7 mouse cellular contexts compared by ENCODE assay signal in genomic region chr2:26487322-26488021, GRCm38 (mm10). TPM values are rescaled to one million over a fixed set of nuclear protein-coding genes. Genes with fewer than 3 reads are reported as not detected.
DNase-seq lines count a peak whose midpoint lies in the region; ATAC-seq and TF ChIP-seq lines count a peak whose summit lies in the region.

No protein-coding gene starts in this region.

- DNase-seq in brain, adult 2 months (ENCODE audit: low read depth, low spot score) = peak; percentile 78
- DNase-seq in cerebellum, adult 2 months = peak; percentile 37 to 58
- DNase-seq in frontal cortex, adult 2 months (ENCODE audit: extremely low spot score in 1 of 2, low spot score in 1 of 2) = peak; percentile 56 to 66
- peak; percentile 92 for DNase-seq in midbrain, postnatal 0 days (ENCODE audit: low spot score)
- no peak for DNase-seq in adrenal gland, adult (ENCODE audit: inconsistent age in 2 of 2, low spot score in 1 of 2)

- no peak for TF ChIP-seq POLR2A in cerebellum, adult 2 months (IDR thresholded peaks at IDR 0.05; ENCODE audit: borderline replicate concordance, insufficient read depth, low read length)

- H3K27ac ChIP-seq in cerebellum, adult 2 months (ENCODE audit: insufficient read depth, low read length) = peak overlapping the region; percentile 59; the same call in 1 of the 2 replicates
- peak overlapping the region; percentile 74 for H3K27ac ChIP-seq in intestine, embryonic 16.5 days (ENCODE audit: low read length)
- peak overlapping the region; percentile 83 for H3K27ac ChIP-seq in midbrain, postnatal 0 days (ENCODE audit: low read depth, low read length)

- H3K27me3 ChIP-seq in cerebellum, adult 2 months (ENCODE audit: control insufficient read depth, insufficient read depth, low read length) = no peaks in the 10 kb centered on the region
- H3K27me3 ChIP-seq in intestine, embryonic 16.5 days (replicated peaks; ENCODE audit: control insufficient read depth, insufficient read depth, low read length) = no peaks in the 10 kb centered on the region
- H3K27me3 ChIP-seq in midbrain, postnatal 0 days (ENCODE audit: insufficient read depth, low read length) = no peaks in the 10 kb centered on the region

- WGBS in cerebellum, adult 2 months = 11% methylated on average over 18 of the region's 18 CpGs
- WGBS in intestine, embryonic 16.5 days = 31% methylated on average over 18 of the region's 18 CpGs
- whole genome bisulfite sequencing in midbrain, postnatal 0 days = 16% methylated on average over 18 of the region's 18 CpGs

- H3K4me3 ChIP-seq in cerebellum, adult 2 months (replicated peaks; ENCODE audit: insufficient read depth, low read depth, low read length) = no peak overlapping the region
- 0 out of 2 replicates have a peak overlapping the region, but pooled peaks have one; percentile 3 for H3K4me3 ChIP-seq in intestine, embryonic 16.5 days (ENCODE audit: low read length)
- no peak overlapping the region for H3K4me3 ChIP-seq in midbrain, postnatal 0 days (ENCODE audit: low read depth, low read length)

- no peak for TF ChIP-seq CTCF in cerebellum, adult 2 months (IDR thresholded peaks at IDR 0.05; ENCODE audit: borderline replicate concordance, insufficient read depth, low read depth, low read length)
- TF ChIP-seq CTCF in midbrain, postnatal 0 days (IDR thresholded peaks at IDR 0.05) = no peak

- peaks cover 3% of the 10 kb centered on the region; the same call in 1 of the 2 replicates for H3K4me1 ChIP-seq in cerebellum, adult 2 months (ENCODE audit: control insufficient read depth, insufficient read depth, low read length)
- peaks cover 86% of the 10 kb centered on the region for H3K4me1 ChIP-seq in intestine, embryonic 16.5 days (ENCODE audit: control insufficient read depth, insufficient read depth, low read length)
- peaks cover 37% of the 10 kb centered on the region for H3K4me1 ChIP-seq in midbrain, postnatal 0 days (ENCODE audit: insufficient read depth, low read length)

- peak overlapping the region; percentile 2 for H3K9ac ChIP-seq in intestine, embryonic 16.5 days (ENCODE audit: low read depth, low read length)
- 0 out of 2 replicates have a peak overlapping the region, but pooled peaks have one; percentile 33 for H3K9ac ChIP-seq in midbrain, postnatal 0 days (replicated peaks; ENCODE audit: low read length, poor library complexity, severe bottlenecking)

- no peaks in the 10 kb centered on the region for H3K9me3 ChIP-seq in intestine, embryonic 16.5 days (ENCODE audit: control insufficient read depth, low read length)
- no peaks in the 10 kb centered on the region for H3K9me3 ChIP-seq in midbrain, postnatal 0 days (ENCODE audit: low read length)

- ATAC-seq in intestine, embryonic 16.5 days = 0 out of 2 replicates have a peak, but pooled peaks have one; percentile 7
- ATAC-seq in midbrain, postnatal 0 days (ENCODE audit: low FRiP score) = peak; percentile 68
- ATAC-seq in CD4-positive, CD25-positive, alpha-beta regulatory T cell, adult 4 months = no peak

- no peaks in the 10 kb centered on the region; the same call in 1 of the 2 replicates for H3K36me3 ChIP-seq in intestine, embryonic 16.5 days (ENCODE audit: control insufficient read depth, insufficient read depth, low read length)
- no peaks in the 10 kb centered on the region for H3K36me3 ChIP-seq in midbrain, postnatal 0 days (ENCODE audit: insufficient read depth, low read length)

- H3K4me2 ChIP-seq in intestine, embryonic 16.5 days (ENCODE audit: low read depth, low read length) = peak overlapping the region; percentile 40
- H3K4me2 ChIP-seq in midbrain, postnatal 0 days (ENCODE audit: low read depth, low read length, poor library complexity, severe bottlenecking) = peak overlapping the region; percentile 31

RNA-seq across cellular contexts. Expression of gene Notch1, which starts 29.0 kb away (rescaled TPM):
- 10.5 and 11.6 TPM in 2 replicates for polyA plus RNA-seq in cerebellum, adult 2 months (2012; rRNA removed)
- polyA plus RNA-seq in frontal cortex, adult 2 months (2012; rRNA removed) = 13.0 and 13.2 TPM in 2 replicates
- polyA plus RNA-seq in intestine, embryonic 16.5 days (2015; fragmentation: Nextera tagmentation; extraction: Ambion mirVana) = 7.4 and 8.4 TPM in 2 replicates
- total RNA-seq in midbrain, postnatal 0 days (2014; rRNA removed) = 48.9 and 65.8 TPM in 2 replicates
- polyA plus RNA-seq in midbrain, postnatal 0 days (2015; fragmentation: Nextera tagmentation; extraction: Ambion mirVana) = 6.8 and 7.6 TPM in 2 replicates
- 10 to 100 TPM; 21.9 to 33.0 TPM for polyA plus RNA-seq in CD4-positive, CD25-positive, alpha-beta regulatory T cell, adult 4 months (2017; shearing (Covaris generic))

RNA-seq across cellular contexts. Expression of gene Sec16a, which starts 42.5 kb away (rescaled TPM):
- polyA plus RNA-seq in cerebellum, adult 2 months (2012; rRNA removed) = 43.2 and 44.6 TPM in 2 replicates
- polyA plus RNA-seq in frontal cortex, adult 2 months (2012; rRNA removed) = 30.8 and 36.1 TPM in 2 replicates
- 19.1 and 20.4 TPM in 2 replicates for polyA plus RNA-seq in intestine, embryonic 16.5 days (2015; fragmentation: Nextera tagmentation; extraction: Ambion mirVana)
- 63.3 and 76.7 TPM in 2 replicates for total RNA-seq in midbrain, postnatal 0 days (2014; rRNA removed)
- polyA plus RNA-seq in midbrain, postnatal 0 days (2015; fragmentation: Nextera tagmentation; extraction: Ambion mirVana) = 9.9 and 12.6 TPM in 2 replicates
- 10 to 100 TPM; 24.8 to 31.7 TPM for polyA plus RNA-seq in CD4-positive, CD25-positive, alpha-beta regulatory T cell, adult 4 months (2017; shearing (Covaris generic))

Comparison
In these comparisons a context has a peak if more than half of its experiments do, and no peak if none do; other contexts are left out.
1. DNase-seq: peak in brain, adult 2 months (single experiment), cerebellum, adult 2 months (2 of 2), frontal cortex, adult 2 months (2 of 2) and midbrain, postnatal 0 days (single experiment); none in adrenal gland, adult (0 of 2).
2. Peak in every context shown above with its lines, with median percentiles within 50 percentile points of each other: H3K27ac ChIP-seq.